Mouse (Mus musculus) brain, embryonic 14.5 days (tissue): ENCODE measurements at regions not wholly inside any gene's neighbourhood (a gene's known extent, or its start where the extent isn't known, plus 50 kb on each side); places are given as distances from the start of the nearest gene placed in this dataset.

Source experiments
- CTCF ChIP-seq: fragments of 200-500 bp; IDR thresholded peaks from 2 replicates; pipeline ENCODE4 v1.5.1; 2012; ENCODE audit warnings: inconsistent platforms, mild to moderate bottlenecking, moderate library complexity, borderline replicate concordance; ENCODE audit not compliant: insufficient read depth, insufficient read length; ENCODE audit errors: extremely low read depth
- POLR2A ChIP-seq: fragments of 200-500 bp; IDR thresholded peaks from 2 replicates; pipeline ENCODE4 v1.6.1; 2012; ENCODE audit warnings: mild to moderate bottlenecking, inconsistent platforms, borderline replicate concordance; ENCODE audit not compliant: poor library complexity, insufficient read depth, insufficient read length, severe bottlenecking; ENCODE audit errors: extremely low read depth

- TF ChIP-seq POLR2A (no peak), CTCF (no peak)
Observed at GRCm38 (mm10) chr6:68151569-68151968, 616.0 kb upstream of the Tacstd2 start.
